Mouse (Mus musculus): ENCODE data around the gene Ogfrl1.

DNA sequence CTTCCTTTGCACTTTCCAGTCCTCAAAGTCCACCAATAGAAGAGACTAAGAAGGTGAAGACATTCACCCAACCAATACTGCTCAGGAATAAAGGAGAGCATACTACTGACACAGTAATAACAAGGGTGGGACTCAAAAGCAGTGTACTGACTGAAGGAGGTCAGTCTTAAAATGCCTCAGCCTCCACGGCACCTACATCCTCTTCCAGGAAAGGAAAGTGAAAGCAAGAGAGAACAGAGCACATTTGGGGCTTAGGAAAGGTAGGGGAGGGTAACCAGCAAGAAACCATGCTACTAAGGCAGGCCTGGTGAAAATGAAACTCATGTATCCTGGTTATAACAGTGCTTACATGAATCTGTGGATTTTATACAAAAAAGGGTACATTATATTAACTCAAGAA is 2.0 kb upstream of the Ogfrl1 start:
- TF ChIP-seq GATA1 (IDR thresholded peaks at IDR 0.05; ENCODE audit: low read length) (no peak), TAL1 (IDR thresholded peaks at IDR 0.05; ENCODE audit: low read length) (no peak)
